Mouse (Mus musculus) right cerebral cortex, postnatal 25 days (tissue): ENCODE measurements at regions not wholly inside any gene's neighbourhood (a gene's known extent, or its start where the extent isn't known, plus 50 kb on each side); places are given as distances from the start of the nearest gene placed in this dataset.

Source experiments
- DNase-seq: peaks from one replicate; pipeline ENCODE4 v3.0.0; 2022

GRCm38 (mm10) chr10:8070472-8070871, 114.4 kb upstream of the Tab2 start:
- no peak for DNase-seq

- DNase-seq: no peak
Observed at GRCm38 (mm10) chr10:8066926-8067325, 110.9 kb upstream of the Tab2 start.

- DNase-seq: no peak
Observed at GRCm38 (mm10) chr10:8065746-8066145, 109.7 kb upstream of the Tab2 start.

- no peak for DNase-seq
Observed at GRCm38 (mm10) chr10:8064281-8064680, 108.3 kb upstream of the Tab2 start.

- DNase-seq: no peak
Observed at GRCm38 (mm10) chr10:8063458-8064090, 107.5 kb upstream of the Tab2 start.

- DNase-seq: no peak
Observed at GRCm38 (mm10) chr10:8060987-8061386, 105.0 kb upstream of the Tab2 start.

GRCm38 (mm10) chr10:8059769-8060168, 103.7 kb upstream of the Tab2 start:
- no peak for DNase-seq

- DNase-seq: no peak
Observed at GRCm38 (mm10) chr10:8057855-8058254, 101.8 kb upstream of the Tab2 start.

GRCm38 (mm10) chr10:8055293-8055692, 99.3 kb upstream of the Tab2 start:
- no peak for DNase-seq

- DNase-seq: no peak
Observed at GRCm38 (mm10) chr10:8043416-8044163, 87.6 kb upstream of the Tab2 start.

GRCm38 (mm10) chr10:8042306-8042705, 86.3 kb upstream of the Tab2 start:
- DNase-seq: no peak

GRCm38 (mm10) chr10:8041790-8042189, 85.8 kb upstream of the Tab2 start:
- no peak for DNase-seq

GRCm38 (mm10) chr10:8037986-8038631, 82.1 kb upstream of the Tab2 start:
- DNase-seq: no peak

GRCm38 (mm10) chr10:8036293-8036692, 80.3 kb upstream of the Tab2 start:
- DNase-seq: no peak

- no peak for DNase-seq
Observed at GRCm38 (mm10) chr10:8035310-8035709, 79.3 kb upstream of the Tab2 start.

GRCm38 (mm10) chr10:8032203-8032602, 76.2 kb upstream of the Tab2 start:
- DNase-seq: no peak

GRCm38 (mm10) chr10:8028840-8029239, 72.8 kb upstream of the Tab2 start:
- DNase-seq: no peak

- DNase-seq: no peak
Observed at GRCm38 (mm10) chr10:8027023-8027422, 71.0 kb upstream of the Tab2 start.

GRCm38 (mm10) chr10:8023741-8024140, 67.7 kb upstream of the Tab2 start:
- DNase-seq: no peak

- no peak for DNase-seq
Observed at GRCm38 (mm10) chr10:8021971-8022370, 65.9 kb upstream of the Tab2 start.

GRCm38 (mm10) chr10:8020916-8021705, 65.1 kb upstream of the Tab2 start:
- no peak for DNase-seq

GRCm38 (mm10) chr10:8020113-8020512, 64.1 kb upstream of the Tab2 start:
- DNase-seq: no peak
